Mouse (Mus musculus) thymus, postnatal 10 days (tissue): ENCODE measurements around the gene Lacc1.

ENCODE experiments used
- DNase-seq, 2 experiments: peaks; one replicate each; pipeline ENCODE4 v3.0.0; 2021; ENCODE audit warnings: low spot score in 2 of 2

Lacc1 gene

GRCm38 (mm10) chr14:76979569-76979968, 57.1 kb downstream of the Lacc1 start:
- DNase-seq, result no peak
